Mouse (Mus musculus) brain, embryonic 14.5 days (tissue): ENCODE measurements around the gene Mapk3.

Experiments used
- CTCF ChIP-seq: fragments of 200-500 bp; IDR thresholded peaks from 2 replicates; pipeline ENCODE4 v1.5.1; 2012; ENCODE audit warnings: inconsistent platforms, mild to moderate bottlenecking, moderate library complexity, borderline replicate concordance; ENCODE audit not compliant: insufficient read depth, insufficient read length; ENCODE audit errors: extremely low read depth
- POLR2A ChIP-seq: fragments of 200-500 bp; IDR thresholded peaks from 2 replicates; pipeline ENCODE4 v1.6.1; 2012; ENCODE audit warnings: mild to moderate bottlenecking, inconsistent platforms, borderline replicate concordance; ENCODE audit not compliant: poor library complexity, insufficient read depth, insufficient read length, severe bottlenecking; ENCODE audit errors: extremely low read depth

- TF ChIP-seq POLR2A (no peak), CTCF (no peak)
These were observed 38.2 kb downstream of the Mapk3 start, which contains the start of gene Fam57b for GRCm38 (mm10) chr7:126797411-126798126.
